Mouse (Mus musculus) spleen, adult 2 months (tissue): ENCODE data around the gene Ampd3.
A peak's percentile ranks its signal among the peaks of the same experiment; 100 is the strongest.

Experiments
- CTCF ChIP-seq: fragments of 200-500 bp; IDR thresholded peaks from 2 replicates; pipeline ENCODE4 v1.5.1; 2011; ENCODE audit warnings: mild to moderate bottlenecking, inconsistent platforms; ENCODE audit not compliant: insufficient read depth, insufficient read length, insufficient replicate concordance; ENCODE audit errors: extremely low read depth
- POLR2A ChIP-seq: fragments of 200-500 bp; IDR thresholded peaks from 2 replicates; pipeline ENCODE4 v1.6.1; 2011; ENCODE audit warnings: low read depth, low read length, inconsistent platforms

GRCm38 (mm10) chr7:110801028-110801427, 33.0 kb downstream of the Ampd3 start:
- TF ChIP-seq POLR2A (no peak), CTCF (peak; percentile 78; the same call in 1 of the 2 replicates)
